Comparison of ENCODE assay signal across 22 mouse cellular contexts in genomic region chr2:122531726-122532125, GRCm38 (mm10). TPM values are rescaled to one million over a fixed set of nuclear protein-coding genes. Genes with fewer than 3 reads are reported as not detected.
DNase-seq lines count a peak whose midpoint lies in the region; ATAC-seq lines count a peak whose summit lies in the region.
"Had no signal": no experiment of that assay in that cellular context is flagged by ENCODE, and none has a peak within 500 bp of the region (broad histone marks: within the 10 kb centered on the region; RNA-seq: fewer than 3 reads in every experiment).

No protein-coding gene starts in this region.

- no peak overlapping the region for H3K4me2 ChIP-seq in forebrain, embryonic 13.5 days
- H3K4me2 ChIP-seq in forebrain, embryonic 12.5 days: no peak overlapping the region
- H3K4me2 ChIP-seq in hindbrain, embryonic 14.5 days (replicated peaks): 0 out of 2 replicates have a peak overlapping the region, but pooled peaks have one; percentile 22
- H3K4me2 ChIP-seq in hindbrain, embryonic 12.5 days (replicated peaks): no peak overlapping the region
- H3K4me2 ChIP-seq: heart, embryonic 11.5 days; kidney, embryonic 15.5 days; limb, embryonic 13.5 days; liver, embryonic 12.5 days had no signal

- no peak for DNase-seq in hindbrain, embryonic 14.5 days (ENCODE audit: low spot score)
- DNase-seq in retina, postnatal 1 day: peak; percentile 7
- DNase-seq in retina, embryonic 14.5 days (ENCODE audit: low spot score): no peak
- no peak for DNase-seq in MN1 (ENCODE audit: low spot score)
- DNase-seq in ovary, postnatal 14 days (ENCODE audit: low spot score): no peak
- DNase-seq: adrenal gland, postnatal 14 days; cerebellum, adult 11 months; kidney, adult 11 months; kidney, postnatal 36 days; lung, adult 18-20 months; lung, postnatal 10 days; thymus, postnatal 14 days had no signal

- H3K9ac ChIP-seq in forebrain, embryonic 13.5 days: no peak overlapping the region
- H3K9ac ChIP-seq in forebrain, embryonic 12.5 days: no peak overlapping the region
- H3K9ac ChIP-seq in hindbrain, embryonic 14.5 days: no peak overlapping the region
- no peak overlapping the region for H3K9ac ChIP-seq in hindbrain, embryonic 12.5 days
- H3K9ac ChIP-seq: kidney, embryonic 15.5 days; limb, embryonic 13.5 days; liver, embryonic 12.5 days had no signal

- H3K9me3 ChIP-seq in forebrain, embryonic 13.5 days (replicated peaks): no peaks in the 10 kb centered on the region
- no peaks in the 10 kb centered on the region for H3K9me3 ChIP-seq in forebrain, embryonic 12.5 days
- no peaks in the 10 kb centered on the region for H3K9me3 ChIP-seq in hindbrain, embryonic 14.5 days (ENCODE audit: control insufficient read depth, low read length)
- no peaks in the 10 kb centered on the region for H3K9me3 ChIP-seq in hindbrain, embryonic 12.5 days (replicated peaks)
- H3K9me3 ChIP-seq: embryonic facial prominence, embryonic 10.5 days; kidney, embryonic 15.5 days; limb, embryonic 13.5 days; liver, embryonic 12.5 days had no signal

- H3K27ac ChIP-seq in forebrain, embryonic 13.5 days: no peak overlapping the region
- no peak overlapping the region for H3K27ac ChIP-seq in forebrain, embryonic 12.5 days
- peak overlapping the region; percentile 63; the same call in 1 of the 2 replicates for H3K27ac ChIP-seq in hindbrain, embryonic 14.5 days
- H3K27ac ChIP-seq in hindbrain, embryonic 12.5 days: no peak overlapping the region
- H3K27ac ChIP-seq: embryonic facial prominence, embryonic 10.5 days; kidney, embryonic 15.5 days; limb, embryonic 13.5 days; liver, embryonic 12.5 days had no signal

- H3K4me3 ChIP-seq in forebrain, embryonic 13.5 days: no peak overlapping the region
- H3K4me3 ChIP-seq in forebrain, embryonic 12.5 days (replicated peaks): no peak overlapping the region
- no peak overlapping the region for H3K4me3 ChIP-seq in hindbrain, embryonic 14.5 days (replicated peaks; ENCODE audit: low read length)
- no peak overlapping the region for H3K4me3 ChIP-seq in hindbrain, embryonic 12.5 days
- H3K4me3 ChIP-seq: embryonic facial prominence, embryonic 10.5 days; kidney, embryonic 15.5 days; limb, embryonic 13.5 days; liver, embryonic 12.5 days had no signal

- no peaks in the 10 kb centered on the region for H3K36me3 ChIP-seq in forebrain, embryonic 13.5 days (ENCODE audit: poor library complexity, severe bottlenecking)
- no peaks in the 10 kb centered on the region for H3K36me3 ChIP-seq in forebrain, embryonic 12.5 days (replicated peaks)
- H3K36me3 ChIP-seq in hindbrain, embryonic 14.5 days (replicated peaks; ENCODE audit: control insufficient read depth, insufficient read depth): no peaks in the 10 kb centered on the region
- H3K36me3 ChIP-seq in hindbrain, embryonic 12.5 days: no peaks in the 10 kb centered on the region
- H3K36me3 ChIP-seq: embryonic facial prominence, embryonic 10.5 days; kidney, embryonic 15.5 days; limb, embryonic 13.5 days; liver, embryonic 12.5 days had no signal

- WGBS in forebrain, embryonic 13.5 days: 78% methylated on average over 2 of the region's 2 CpGs
- WGBS in forebrain, embryonic 12.5 days: 79% methylated on average over 2 of the region's 2 CpGs
- WGBS in hindbrain, embryonic 14.5 days: 64% methylated on average over 2 of the region's 2 CpGs
- 78% methylated on average over 2 of the region's 2 CpGs for WGBS in hindbrain, embryonic 12.5 days

- 0 out of 2 replicates have a peak, but pooled peaks have one; percentile 57 for ATAC-seq in forebrain, embryonic 13.5 days
- no peak for ATAC-seq in forebrain, embryonic 12.5 days (ENCODE audit: low FRiP score)
- 0 out of 2 replicates have a peak, but pooled peaks have one; percentile 47 for ATAC-seq in hindbrain, embryonic 14.5 days (ENCODE audit: low FRiP score)
- ATAC-seq in hindbrain, embryonic 12.5 days (ENCODE audit: low FRiP score): no peak
- ATAC-seq: liver, embryonic 12.5 days had no signal

- H3K4me1 ChIP-seq in forebrain, embryonic 13.5 days: peaks cover 6% of the 10 kb centered on the region; the same call in 1 of the 2 replicates
- H3K4me1 ChIP-seq in forebrain, embryonic 12.5 days: no peaks in the 10 kb centered on the region
- H3K4me1 ChIP-seq in hindbrain, embryonic 14.5 days (replicated peaks; ENCODE audit: control insufficient read depth, insufficient read depth, low read length): no peaks in the 10 kb centered on the region
- H3K4me1 ChIP-seq in hindbrain, embryonic 12.5 days: no peaks in the 10 kb centered on the region
- H3K4me1 ChIP-seq: embryonic facial prominence, embryonic 10.5 days; kidney, embryonic 15.5 days; limb, embryonic 13.5 days; liver, embryonic 12.5 days had no signal

- H3K27me3 ChIP-seq in forebrain, embryonic 13.5 days: no peaks in the 10 kb centered on the region
- H3K27me3 ChIP-seq in forebrain, embryonic 12.5 days: no peaks in the 10 kb centered on the region
- no peaks in the 10 kb centered on the region for H3K27me3 ChIP-seq in hindbrain, embryonic 14.5 days (ENCODE audit: control insufficient read depth, insufficient read depth, low read length)
- H3K27me3 ChIP-seq in hindbrain, embryonic 12.5 days: no peaks in the 10 kb centered on the region
- H3K27me3 ChIP-seq: kidney, embryonic 15.5 days; limb, embryonic 13.5 days; liver, embryonic 12.5 days had no signal

RNA-seq across cellular contexts. Expression of gene Gm14085, which starts 47.0 kb away (rescaled TPM):
- polyA plus RNA-seq in forebrain, embryonic 13.5 days (2015; fragmentation: Nextera tagmentation; extraction: Ambion mirVana): not detected in 2 replicates
- not detected in 2 replicates for polyA plus RNA-seq in forebrain, embryonic 12.5 days (2016; fragmentation: Nextera tagmentation; extraction: Ambion mirVana)
- polyA plus RNA-seq in hindbrain, embryonic 14.5 days (2014; fragmentation: Nextera tagmentation; extraction: Ambion mirVana): not detected in 2 replicates
- not detected in 2 replicates for polyA plus RNA-seq in hindbrain, embryonic 12.5 days (2016; fragmentation: Nextera tagmentation; extraction: Ambion mirVana)
- polyA plus RNA-seq: embryonic facial prominence, embryonic 10.5 days; heart, embryonic 11.5 days; heart, postnatal 0 days; limb, embryonic 13.5 days; liver, embryonic 12.5 days; stomach, embryonic 14.5 days had no signal

Comparison
In these comparisons a context has a peak if more than half of its experiments do, and no peak if none do; other contexts are left out.
1. ATAC-seq: peak in forebrain, embryonic 13.5 days (single experiment) and hindbrain, embryonic 14.5 days (single experiment); none in forebrain, embryonic 12.5 days (single experiment) and hindbrain, embryonic 12.5 days (single experiment).